Mouse (Mus musculus) MEL (cell line): ENCODE results near the gene Gm45021. TPM values are rescaled to one million over a fixed set of nuclear protein-coding genes. Genes with fewer than 3 reads are reported as not detected.

ENCODE experiments used
- DNase-seq: peaks from one replicate; pipeline ENCODE4 v3.0.0; 2011; ENCODE audit warnings: low read depth, low spot score
- H3K27ac ChIP-seq: 2 replicates; pipeline ENCODE4 v1.5.1; 2012; ENCODE audit warnings: low read depth, mild to moderate bottlenecking, control low read depth, low read length, moderate library complexity; ENCODE audit not compliant: control insufficient read depth
- H3K27me3 ChIP-seq, 2 experiments: fragments of 150-350 bp in 1 of 2; sonication (generic) in 1 of 2; 2 replicates each; pipeline ENCODE4 v1.6.1; 2012; ENCODE audit warnings: low read length in 2 of 2, mild to moderate bottlenecking in 2 of 2, improper control_type of control experiment in 1 of 2, moderate library complexity in 1 of 2; ENCODE audit not compliant: insufficient read depth in 2 of 2, control insufficient read depth in 1 of 2
- H3K36me3 ChIP-seq, 2 experiments: 2 replicates each; pipeline ENCODE4 v1.6.1; 2012 to 2014; ENCODE audit warnings: low read length in 2 of 2, improper control_type of control experiment in 1 of 2, inconsistent platforms in 1 of 2, mild to moderate bottlenecking in 1 of 2; ENCODE audit not compliant: insufficient read depth in 2 of 2, control insufficient read depth in 1 of 2
- H3K4me1 ChIP-seq, 2 experiments: fragments of 150-350 bp in 1 of 2; sonication (generic) in 1 of 2; 2 replicates each; pipeline ENCODE4 v1.6.1; 2012; ENCODE audit warnings: low read length in 2 of 2, improper control_type of control experiment in 1 of 2, mild to moderate bottlenecking in 1 of 2; ENCODE audit not compliant: insufficient read depth in 2 of 2, control insufficient read depth in 1 of 2
- H3K4me3 ChIP-seq, 2 experiments: fragments of 150-350 bp in 1 of 2; sonication (generic) in 1 of 2; 2 replicates each; pipeline ENCODE4 v1.5.1; 2012; ENCODE audit warnings: low read depth in 2 of 2, low read length in 2 of 2, mild to moderate bottlenecking in 2 of 2, moderate library complexity in 2 of 2, control low read depth in 1 of 2, improper control_type of control experiment in 1 of 2; ENCODE audit not compliant: control insufficient read depth in 1 of 2, insufficient read depth in 1 of 2
- H3K79me2 ChIP-seq: 2 replicates; pipeline ENCODE4 v1.6.1; 2012; ENCODE audit warnings: mild to moderate bottlenecking, low read length, moderate library complexity; ENCODE audit not compliant: control insufficient read depth, poor library complexity, insufficient read depth
- H3K9ac ChIP-seq: 2 replicates; pipeline ENCODE4 v1.6.1; 2012; ENCODE audit warnings: low read depth, mild to moderate bottlenecking, control low read depth, low read length, moderate library complexity; ENCODE audit not compliant: control insufficient read depth, poor library complexity, severe bottlenecking
- H3K9me3 ChIP-seq: fragments of 150-350 bp; sonication (generic); replicated peaks from 2 replicates; pipeline ENCODE4 v1.6.1; 2012; ENCODE audit warnings: mild to moderate bottlenecking, low read length, improper control_type of control experiment, moderate library complexity; ENCODE audit not compliant: insufficient read depth
- BHLHE40 ChIP-seq: IDR thresholded peaks from 2 replicates; pipeline ENCODE4 v1.6.1; 2012; ENCODE audit warnings: low read depth, mild to moderate bottlenecking, inconsistent platforms, low read length, improper control_type of control experiment, borderline replicate concordance
- CHD1 ChIP-seq: IDR thresholded peaks from 2 replicates; pipeline ENCODE4 v1.6.1; 2012; ENCODE audit warnings: low read depth, mild to moderate bottlenecking, inconsistent platforms, low read length, improper control_type of control experiment
- CHD2 ChIP-seq: IDR thresholded peaks from 2 replicates; pipeline ENCODE4 v1.6.1; 2011; ENCODE audit warnings: low read length, improper control_type of control experiment
- CTCF ChIP-seq, 3 experiments: IDR thresholded peaks in 2 of 3; conservative IDR thresholded peaks in 1 of 3; 2 replicates each; pipeline ENCODE4 v1.5.1; 2011 to 2012; ENCODE audit warnings: low read length in 3 of 3, low read depth in 2 of 3, mild to moderate bottlenecking in 2 of 3, improper control_type of control experiment in 1 of 3, inconsistent platforms in 1 of 3, mixed read lengths in 1 of 3, moderate library complexity in 1 of 3; ENCODE audit not compliant: control insufficient read depth in 1 of 3, insufficient read depth in 1 of 3, poor library complexity in 1 of 3, severe bottlenecking in 1 of 3
- E2F4 ChIP-seq: IDR thresholded peaks from 2 replicates; pipeline ENCODE4 v1.6.1; 2011; ENCODE audit warnings: low read depth, low read length, improper control_type of control experiment, borderline replicate concordance
- ELF1 ChIP-seq: IDR thresholded peaks from 2 replicates; pipeline ENCODE4 v1.6.1; 2014; ENCODE audit warnings: low read depth, mild to moderate bottlenecking, inconsistent platforms, low read length, improper control_type of control experiment, moderate library complexity
- ETS1 ChIP-seq: IDR thresholded peaks from 2 replicates; pipeline ENCODE4 v1.6.1; 2012; ENCODE audit warnings: low read depth, mild to moderate bottlenecking, inconsistent platforms, low read length, improper control_type of control experiment, moderate library complexity
- GABPA ChIP-seq: IDR thresholded peaks from 2 replicates; pipeline ENCODE4 v1.6.1; 2012; ENCODE audit warnings: low read depth, mild to moderate bottlenecking, inconsistent platforms, low read length, improper control_type of control experiment, moderate library complexity
- HCFC1 ChIP-seq: IDR thresholded peaks from 2 replicates; pipeline ENCODE4 v1.6.1; 2012; ENCODE audit warnings: low read depth, mild to moderate bottlenecking, inconsistent platforms, low read length, improper control_type of control experiment, moderate library complexity
- JUND ChIP-seq: IDR thresholded peaks from 2 replicates; pipeline ENCODE4 v1.6.1; 2011; ENCODE audit warnings: low read depth, mild to moderate bottlenecking, improper control_type of control experiment, low read length
- MAFK ChIP-seq: IDR thresholded peaks from 2 replicates; pipeline ENCODE4 v1.6.1; 2011; ENCODE audit warnings: low read depth, mild to moderate bottlenecking, low read length, improper control_type of control experiment, borderline replicate concordance
- MAX ChIP-seq: IDR thresholded peaks from 2 replicates; pipeline ENCODE4 v1.6.1; 2011; ENCODE audit warnings: low read length, improper control_type of control experiment
- MEF2A ChIP-seq: IDR thresholded peaks from 2 replicates; pipeline ENCODE4 v1.6.1; 2014; ENCODE audit warnings: low read depth, mild to moderate bottlenecking, inconsistent platforms, low read length, improper control_type of control experiment; ENCODE audit not compliant: poor library complexity, insufficient replicate concordance, severe bottlenecking; ENCODE audit errors: extremely low read depth
- MYB ChIP-seq: IDR thresholded peaks from 2 replicates; pipeline ENCODE4 v1.6.1; 2011; ENCODE audit warnings: mild to moderate bottlenecking, low read depth, low read length, improper control_type of control experiment
- NRF1 ChIP-seq: IDR thresholded peaks from 2 replicates; pipeline ENCODE4 v1.6.1; 2014; ENCODE audit warnings: low read depth, mild to moderate bottlenecking, inconsistent platforms, low read length, improper control_type of control experiment, moderate library complexity; ENCODE audit not compliant: poor library complexity, insufficient read depth, severe bottlenecking
- POLR2AphosphoS2 ChIP-seq: IDR thresholded peaks from 2 replicates; pipeline ENCODE4 v1.6.1; 2011; ENCODE audit warnings: low read length, improper control_type of control experiment
- RAD21 ChIP-seq: IDR thresholded peaks from 2 replicates; pipeline ENCODE4 v1.6.1; 2011; ENCODE audit warnings: mild to moderate bottlenecking, low read depth, low read length, improper control_type of control experiment
- SIN3A ChIP-seq: IDR thresholded peaks from 2 replicates; pipeline ENCODE4 v1.6.1; 2012; ENCODE audit warnings: low read length, improper control_type of control experiment, inconsistent platforms
- SMC3 ChIP-seq: IDR thresholded peaks from 2 replicates; pipeline ENCODE4 v1.6.1; 2011; ENCODE audit warnings: low read depth, low read length, improper control_type of control experiment
- TBP ChIP-seq: IDR thresholded peaks from 2 replicates; pipeline ENCODE4 v1.8.0; 2011; ENCODE audit warnings: low read depth, low read length, improper control_type of control experiment
- USF2 ChIP-seq, 2 experiments: IDR thresholded peaks; 2 replicates each; pipeline ENCODE4 v1.6.1; 2011 to 2012; ENCODE audit warnings: improper control_type of control experiment in 2 of 2, low read length in 2 of 2, borderline replicate concordance in 1 of 2, inconsistent platforms in 1 of 2, low read depth in 1 of 2, mild to moderate bottlenecking in 1 of 2; ENCODE audit not compliant: insufficient read depth in 1 of 2
- ZKSCAN1 ChIP-seq: IDR thresholded peaks from 2 replicates; pipeline ENCODE4 v1.6.1; 2012; ENCODE audit warnings: low read depth, mild to moderate bottlenecking, inconsistent platforms, low read length, improper control_type of control experiment, moderate library complexity
- ZMIZ1 ChIP-seq: IDR thresholded peaks from 2 replicates; pipeline ENCODE4 v1.6.1; 2012; ENCODE audit warnings: low read depth, mild to moderate bottlenecking, inconsistent platforms, low read length, improper control_type of control experiment, moderate library complexity
- polyA plus RNA-seq, 2 experiments: library from polyadenylated mRNA; stranded (reverse) in 1 of 2; unstranded in 1 of 2; fragments of >175 nt in 1 of 2; fragments of >200 nt in 1 of 2; gene quantifications; 2 replicates each; pipeline versions ENCODE4 v1.2.1 to v1.2.4; 2012; ENCODE audit warnings: low replicate concordance in 2 of 2, low read depth in 1 of 2; ENCODE audit not compliant: insufficient read length in 2 of 2, insufficient read depth in 1 of 2, missing spikeins in 1 of 2
- total RNA-seq: library from RNA; depleted of rRNA; stranded (reverse); fragments of 300-350 nt; gene quantifications from 2 replicates; pipeline ENCODE4 v1.2.3, GENCODE M21; 2012

Gm45021 gene
- total and polyA plus RNA-seq, 3 experiments = not detected

DNA sequence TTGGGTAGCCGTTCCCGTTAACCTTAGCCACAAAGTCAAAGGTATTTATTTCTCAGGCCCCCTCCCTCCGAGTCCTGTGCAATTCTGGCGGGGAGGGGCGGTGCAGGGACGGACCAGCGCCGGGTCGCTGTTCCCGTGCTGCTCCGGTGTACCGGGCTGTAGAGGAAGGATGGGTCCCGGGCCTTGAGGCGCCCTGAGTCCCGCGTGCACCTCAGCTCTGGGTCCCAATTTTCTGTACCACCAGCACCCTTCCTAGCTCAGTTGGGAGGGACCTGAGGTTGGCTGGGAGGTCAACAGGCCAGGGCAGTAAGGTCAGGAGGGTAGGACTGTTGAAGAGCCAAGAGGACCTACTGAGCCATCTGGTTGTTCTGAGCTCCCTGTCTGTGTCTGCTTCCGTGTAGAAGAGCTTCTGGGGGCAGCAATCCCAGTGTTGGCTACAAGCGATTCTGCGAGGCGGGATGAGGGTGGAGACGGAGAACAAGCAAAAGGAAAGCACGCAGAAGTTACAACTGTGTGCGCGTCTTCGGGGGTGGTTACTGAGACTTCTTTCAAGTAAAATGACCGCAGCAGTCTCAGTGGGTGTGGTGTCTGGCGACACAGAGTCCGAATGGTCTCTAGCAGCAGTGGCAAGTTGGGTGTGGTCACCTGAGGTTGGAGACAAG lies 12.8 kb downstream of the Gm45021 start:
- TF ChIP-seq ZMIZ1 = no peak
- TF ChIP-seq TBP = no peak
- TF ChIP-seq CHD1 = no peak
- no peak for TF ChIP-seq ZKSCAN1
- no peak for TF ChIP-seq ETS1
- no peak for TF ChIP-seq SMC3
- TF ChIP-seq MAX = no peak
- TF ChIP-seq, all 39 proteins: peak for 0
- H3K4me1 ChIP-seq = no peaks in the 10 kb centered on the region
- H3K4me3 ChIP-seq = no peak overlapping the region
- H3K36me3 ChIP-seq = no peaks in the 10 kb centered on the region
- H3K27me3 ChIP-seq = no peaks in the 10 kb centered on the region
- no peak overlapping the region for H3K9ac ChIP-seq
- no peaks in the 10 kb centered on the region for H3K9me3 ChIP-seq
- H3K79me2 ChIP-seq = no peaks in the 10 kb centered on the region
- DNase-seq = no peak
- H3K27ac ChIP-seq = no peak overlapping the region

DNA sequence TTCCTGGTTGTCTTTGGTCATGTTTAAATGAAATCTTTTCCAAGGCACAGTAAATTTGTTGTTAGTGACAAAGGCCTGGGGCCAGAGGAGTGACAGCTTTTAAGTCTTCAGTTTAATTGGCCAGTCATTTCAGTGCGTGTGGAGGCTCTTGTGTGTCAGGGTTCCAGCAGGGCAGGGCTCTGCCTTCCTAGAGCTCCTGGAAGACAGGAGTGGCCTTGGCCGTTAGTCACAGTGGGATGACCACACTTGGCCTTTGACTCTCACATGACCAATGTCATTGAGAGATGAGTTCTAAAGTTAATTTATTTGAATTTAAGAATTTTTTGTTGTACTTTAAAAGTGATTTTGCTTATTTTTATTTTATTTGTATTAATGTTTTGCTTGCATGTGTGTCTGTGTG lies 18.7 kb downstream of the Gm45021 start:
- Histone ChIP-seq H3K36me3 (no peaks in the 10 kb centered on the region), H3K79me2 (no peaks in the 10 kb centered on the region)
- TF ChIP-seq MYB (no peak), CHD1 (no peak), NRF1 (no peak), RAD21 (no peak), ETS1 (no peak), HCFC1 (no peak), GABPA (no peak), JUND (no peak), CHD2 (no peak)
- TF ChIP-seq, all 39 proteins: peak for 0
- Histone ChIP-seq H3K4me1 (no peaks in the 10 kb centered on the region), H3K4me3 (no peak overlapping the region), H3K9me3 (no peaks in the 10 kb centered on the region), H3K27me3 (no peaks in the 10 kb centered on the region), H3K9ac (no peak overlapping the region), H3K27ac (no peak overlapping the region)
- DNase-seq = no peak

DNA sequence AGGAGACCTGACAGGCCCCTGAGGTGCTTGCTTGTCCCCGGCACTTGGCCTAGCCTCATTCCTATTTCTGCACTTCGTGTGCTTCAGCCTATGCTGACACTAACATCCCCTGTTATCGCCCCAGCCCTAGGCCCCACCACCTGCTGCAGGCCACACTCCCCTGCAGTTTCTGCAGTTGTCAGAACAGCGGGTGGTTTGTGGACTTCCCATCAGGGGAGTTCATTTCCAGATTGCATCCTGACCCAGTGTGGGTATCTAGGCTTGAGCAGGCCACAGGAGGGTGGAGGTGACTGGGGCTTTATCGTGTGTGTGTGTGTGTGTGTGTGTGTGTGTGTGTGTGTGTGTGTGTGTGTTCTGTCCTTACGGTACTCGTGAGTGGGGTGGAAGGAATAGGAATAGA lies 20.1 kb downstream of the Gm45021 start:
- no peak overlapping the region for H3K4me3 ChIP-seq
- TF ChIP-seq ELF1 (no peak), MAFK (no peak), HCFC1 (no peak), MEF2A (no peak), USF2 (IDR thresholded peaks at IDR 0.05; ENCODE audit: borderline replicate concordance in 1 of 2, insufficient read depth in 1 of 2, low read depth in 1 of 2, low read length in 2 of 2) (no peak), JUND (no peak), E2F4 (no peak), POLR2AphosphoS2 (no peak), MYB (no peak), BHLHE40 (no peak), SMC3 (no peak), SIN3A (no peak), CTCF (IDR thresholded peaks at IDR 0.05 in 2 of 3, conservative IDR thresholded peaks at IDR 0.05 in 1 of 3; ENCODE audit: control insufficient read depth in 1 of 3, insufficient read depth in 1 of 3, low read depth in 2 of 3, low read length in 3 of 3, poor library complexity in 1 of 3, severe bottlenecking in 1 of 3) (no peak), GABPA (no peak)
- H3K79me2 ChIP-seq = no peaks in the 10 kb centered on the region
- H3K36me3 ChIP-seq = no peaks in the 10 kb centered on the region
- DNase-seq = no peak
- H3K9ac ChIP-seq = no peak overlapping the region
- no peaks in the 10 kb centered on the region for H3K27me3 ChIP-seq
- H3K9me3 ChIP-seq = no peaks in the 10 kb centered on the region
- no peak overlapping the region for H3K27ac ChIP-seq
- H3K4me1 ChIP-seq = no peaks in the 10 kb centered on the region
